Mouse (Mus musculus) retina, postnatal 7 days (tissue): ENCODE results near the gene Gosr2.

Experiments used
- DNase-seq: peaks from one replicate; pipeline ENCODE4 v3.0.0-alpha.2; 2012; ENCODE audit warnings: low read depth, low spot score

The Gosr2 gene

GRCm38 (mm10) chr11:103697565-103698176 is at the start of gene Gosr2:
Gene Gosr2 (minus strand): TSS chr11:103697898.
- peak; percentile 86 for DNase-seq

- DNase-seq, result no peak
Measured at GRCm38 (mm10) chr11:103735046-103735781, 37.5 kb upstream of the Gosr2 start.

- DNase-seq, result no peak
Measured at GRCm38 (mm10) chr11:103734411-103735045, 36.8 kb upstream of the Gosr2 start.

- DNase-seq, result no peak
Measured at GRCm38 (mm10) chr11:103733961-103734360, 36.3 kb upstream of the Gosr2 start.

- no peak for DNase-seq
Measured at GRCm38 (mm10) chr11:103733069-103733468, 35.4 kb upstream of the Gosr2 start.

- no peak for DNase-seq
Measured at GRCm38 (mm10) chr11:103732306-103732705, 34.6 kb upstream of the Gosr2 start.

GRCm38 (mm10) chr11:103731594-103731993 is 33.9 kb upstream of the Gosr2 start:
- DNase-seq, result no peak

GRCm38 (mm10) chr11:103729282-103729985 is 31.7 kb upstream of the Gosr2 start:
- no peak for DNase-seq

GRCm38 (mm10) chr11:103724331-103724771 is 26.7 kb upstream of the Gosr2 start:
- no peak for DNase-seq

GRCm38 (mm10) chr11:103722040-103722481 is 24.4 kb upstream of the Gosr2 start:
- peak; percentile 21 for DNase-seq

- DNase-seq, result peak; percentile 49
Measured at GRCm38 (mm10) chr11:103721468-103722039, 23.9 kb upstream of the Gosr2 start.

GRCm38 (mm10) chr11:103719436-103719835 is 21.7 kb upstream of the Gosr2 start:
- no peak for DNase-seq

GRCm38 (mm10) chr11:103716971-103717370 is 19.3 kb upstream of the Gosr2 start:
- DNase-seq, result no peak

GRCm38 (mm10) chr11:103714074-103714473 is 16.4 kb upstream of the Gosr2 start:
- no peak for DNase-seq

- no peak for DNase-seq
Measured at GRCm38 (mm10) chr11:103711851-103712587, 14.3 kb upstream of the Gosr2 start.

GRCm38 (mm10) chr11:103709982-103710381 is 12.3 kb upstream of the Gosr2 start:
- DNase-seq, result no peak

GRCm38 (mm10) chr11:103707005-103707404 is 9.3 kb upstream of the Gosr2 start:
- no peak for DNase-seq

GRCm38 (mm10) chr11:103698226-103698625 is 528 bp upstream of the Gosr2 start:
- no peak for DNase-seq

- no peak for DNase-seq
Measured at GRCm38 (mm10) chr11:103696851-103697564, 690 bp downstream of the Gosr2 start.

- DNase-seq, result no peak
Measured at GRCm38 (mm10) chr11:103693241-103693640, 4.5 kb downstream of the Gosr2 start.
